9 mouse cellular contexts compared by ENCODE assay signal in the genomic region with DNA sequence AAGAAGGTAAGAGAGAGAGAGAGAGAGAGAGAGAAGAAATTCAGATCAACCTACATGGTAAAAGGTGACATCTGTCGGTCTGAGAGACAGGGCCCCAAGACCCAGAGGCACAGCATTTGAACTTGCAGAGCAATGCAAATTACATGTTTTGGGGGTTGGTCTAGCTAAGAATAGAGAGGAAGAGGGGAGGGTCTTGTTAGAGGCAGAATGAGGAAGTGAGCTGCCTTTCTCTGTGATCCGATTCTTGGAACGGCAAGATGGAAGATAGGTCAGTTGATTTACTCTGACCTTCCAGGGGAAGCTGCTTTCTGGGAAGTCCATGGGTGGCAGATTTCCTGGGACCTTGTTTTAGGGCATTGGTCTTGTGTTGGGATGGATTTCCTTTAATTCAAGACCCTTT. TPM values are rescaled to one million over a fixed set of nuclear protein-coding genes. Genes with fewer than 3 reads are reported as not detected.
A peak's percentile ranks its signal among the peaks of the same experiment; 100 is the strongest.
DNase-seq lines count a peak whose midpoint lies in the region; ATAC-seq and TF ChIP-seq lines count a peak whose summit lies in the region.
"Had no signal": no experiment of that assay in that cellular context is flagged by ENCODE, and none has a peak within 500 bp of the region (broad histone marks: within the 10 kb centered on the region; RNA-seq: fewer than 3 reads in every experiment).

No protein-coding gene starts in this region.

- peaks cover 2% of the 10 kb centered on the region; the same call in 1 of the 2 replicates for H3K36me3 ChIP-seq in splenic B cell, adult 2 months (ENCODE audit: control insufficient read depth, insufficient read depth, low read length, poor library complexity, severe bottlenecking)

- 0 out of 2 replicates have a peak overlapping the region, but pooled peaks have one; percentile 38 for H3K27ac ChIP-seq in gastrocnemius, adult 2 months
- H3K27ac ChIP-seq: kidney, postnatal 0 days had no signal

- peak overlapping the region; percentile 42 for H3K4me3 ChIP-seq in gastrocnemius, adult 2 months
- peak overlapping the region; percentile 39 for H3K4me3 ChIP-seq in lung, adult 2 months (replicated peaks; ENCODE audit: extremely low read depth, low read depth, low read length)

- no peaks in the 10 kb centered on the region for H3K27me3 ChIP-seq in splenic B cell, adult 2 months (ENCODE audit: control insufficient read depth, insufficient read depth, low read length, poor library complexity, severe bottlenecking)

- no peak for TF ChIP-seq CTCF in gastrocnemius, adult 2 months (IDR thresholded peaks at IDR 0.05)
- no peak for TF ChIP-seq CTCF in lung, adult 2 months (IDR thresholded peaks at IDR 0.05; ENCODE audit: insufficient read depth, low read length)

- intact Hi-C loops in gastrocnemius, adult 2 months (cut with DNase I), result no loop called here

- TF ChIP-seq POLR2A in lung, adult 2 months (IDR thresholded peaks at IDR 0.05; ENCODE audit: borderline replicate concordance, extremely low read depth, low read depth, low read length), result no peak

- ATAC-seq in activated CD4-positive, CD25-positive, alpha-beta regulatory T cell, adult 4 months, result peak; percentile 89

- H3K4me1 ChIP-seq in lung, adult 2 months (ENCODE audit: control insufficient read depth, insufficient read depth, low read length), result peaks cover 6% of the 10 kb centered on the region; the same call in 1 of the 2 replicates

- WGBS in lung, adult 2 months, result 25% methylated on average over 3 of the region's 3 CpGs

- DNase-seq in gastrocnemius, adult 2 months, result no peak
- no peak for DNase-seq in gastrocnemius, postnatal 10 days
- no peak for DNase-seq in lung, adult 2 months
- peak; percentile 88 for DNase-seq in splenic B cell, adult 2 months (ENCODE audit: low read depth, low spot score)
- no peak for DNase-seq in left cerebral cortex, adult 18-20 months (ENCODE audit: low spot score in 2 of 2)
- DNase-seq in gastrocnemius, postnatal 25 days, result no peak
- no peak for DNase-seq in urinary bladder, adult 2 months (ENCODE audit: low spot score)

RNA-seq across cellular contexts. Expression of a gene that starts 15.7 kb away (rescaled TPM):
- under 1 TPM; 0.13 to 0.22 TPM for total RNA-seq in gastrocnemius, adult 2 months (2021)
- total RNA-seq in gastrocnemius, postnatal 10 days (2021), result 1 to 10 TPM in 1 of 2 experiments, under 1 TPM in 1; 0.61 to 1.2 TPM
- polyA plus RNA-seq in activated CD4-positive, CD25-positive, alpha-beta regulatory T cell, adult 4 months (2017; shearing (Covaris generic)), result 10 to 100 TPM; 59.6 to 72.1 TPM
- 26.2 and 26.4 TPM in 2 replicates for polyA plus RNA-seq in lung, adult 2 months (2012; rRNA removed)
- total RNA-seq in left cerebral cortex, adult 18-20 months (2021), result under 1 TPM; 0.52 to 1.00 TPM
- total RNA-seq in gastrocnemius, postnatal 25 days (2021), result under 1 TPM; 0.20 to 0.75 TPM
- 3.5 and 4.3 TPM in 2 replicates for polyA plus RNA-seq in urinary bladder, adult 2 months (2012; rRNA removed)

RNA-seq across cellular contexts. Expression of a gene that starts 32.6 kb away (rescaled TPM):
- 10 to 100 TPM; 13.4 to 16.7 TPM for total RNA-seq in gastrocnemius, adult 2 months (2021)
- total RNA-seq in gastrocnemius, postnatal 10 days (2021), result 10 to 100 TPM; 28.1 to 39.3 TPM
- 10 to 100 TPM; 11.4 to 12.5 TPM for polyA plus RNA-seq in activated CD4-positive, CD25-positive, alpha-beta regulatory T cell, adult 4 months (2017; shearing (Covaris generic))
- polyA plus RNA-seq in lung, adult 2 months (2012; rRNA removed), result 37.6 and 43.6 TPM in 2 replicates
- 100 to 1,000 TPM; 195 to 215 TPM for total RNA-seq in left cerebral cortex, adult 18-20 months (2021)
- 10 to 100 TPM; 14.0 TPM for total RNA-seq in gastrocnemius, postnatal 25 days (2021)
- 51.9 and 53.3 TPM in 2 replicates for polyA plus RNA-seq in urinary bladder, adult 2 months (2012; rRNA removed)

Comparison
In these comparisons a context has a peak if more than half of its experiments do, and no peak if none do; other contexts are left out.
1. RNA of a gene that starts 32.6 kb away (total RNA-seq): 195 to 215 TPM in left cerebral cortex, adult 18-20 months; 28.1 to 39.3 TPM in gastrocnemius, postnatal 10 days, 13.4 to 16.7 TPM in gastrocnemius, adult 2 months and 14.0 TPM in gastrocnemius, postnatal 25 days; every median in the first group is over 4 times any median in the second.